In genomic region chr2:31458989-31459936, GRCm38 (mm10) we compare ENCODE assay signal across 7 mouse cellular contexts. TPM values are rescaled to one million over a fixed set of nuclear protein-coding genes. Genes with fewer than 3 reads are reported as not detected.
DNase-seq lines count a peak whose midpoint lies in the region; ATAC-seq and TF ChIP-seq lines count a peak whose summit lies in the region.

No protein-coding gene starts in this region.

- H3K4me2 ChIP-seq in forebrain, postnatal 0 days (ENCODE audit: low read depth): peak overlapping the region; percentile 58
- peak overlapping the region; percentile 54 for H3K4me2 ChIP-seq in liver, embryonic 14.5 days (ENCODE audit: low read depth)

- no peak for ATAC-seq in forebrain, postnatal 0 days
- ATAC-seq in liver, embryonic 14.5 days (ENCODE audit: insufficient read depth): peak; percentile 46

- no peak for TF ChIP-seq EP300 in liver, embryonic 14.5 days (IDR thresholded peaks at IDR 0.05; ENCODE audit: low read depth)

- no peak overlapping the region for H3K4me3 ChIP-seq in forebrain, postnatal 0 days (ENCODE audit: low read depth, low read length)
- H3K4me3 ChIP-seq in liver, embryonic 14.5 days (ENCODE audit: insufficient read depth in 1 of 2, low read depth in 2 of 2, low read length in 2 of 2): peak overlapping the region in 1 of 2 experiments; percentile 47; a peak in 3 of 4 replicates

- no peak overlapping the region for H3K9ac ChIP-seq in forebrain, postnatal 0 days
- no peak overlapping the region for H3K9ac ChIP-seq in liver, embryonic 14.5 days (replicated peaks)

- peak; percentile 28 to 50 for DNase-seq in urinary bladder, postnatal 36 days (ENCODE audit: low spot score in 2 of 2)
- DNase-seq in urinary bladder, postnatal 25 days (ENCODE audit: low spot score): no peak
- no peak for DNase-seq in forebrain, postnatal 0 days
- no peak for DNase-seq in liver, embryonic 14.5 days (ENCODE audit: low read depth in 3 of 3, low spot score in 3 of 3)
- no peak for DNase-seq in gastrocnemius, postnatal 10 days
- DNase-seq in frontal cortex, postnatal 10 days (ENCODE audit: low spot score in 2 of 2): no peak
- no peak for DNase-seq in left cerebral cortex, postnatal 4 days

- no peaks in the 10 kb centered on the region for H3K4me1 ChIP-seq in forebrain, postnatal 0 days (ENCODE audit: insufficient read depth)
- peaks cover 0 to 8% of the 10 kb centered on the region in 2 experiments; a peak in 2 of 4 replicates for H3K4me1 ChIP-seq in liver, embryonic 14.5 days (replicated peaks; ENCODE audit: control insufficient read depth in 2 of 2, insufficient read depth in 2 of 2, low read length in 1 of 2)

- no peaks in the 10 kb centered on the region for H3K9me3 ChIP-seq in forebrain, postnatal 0 days (ENCODE audit: low read length)
- no peaks in the 10 kb centered on the region for H3K9me3 ChIP-seq in liver, embryonic 14.5 days (ENCODE audit: control insufficient read depth, low read length)

- no peak for TF ChIP-seq CTCF in forebrain, postnatal 0 days (IDR thresholded peaks at IDR 0.05; ENCODE audit: low read depth)
- TF ChIP-seq CTCF in liver, embryonic 14.5 days (IDR thresholded peaks at IDR 0.05; ENCODE audit: low read depth): no peak

- whole genome bisulfite sequencing in forebrain, postnatal 0 days: 54% methylated on average over 16 of the region's 16 CpGs
- WGBS in liver, embryonic 14.5 days (ENCODE audit: insufficient replicate concordance): 19% methylated on average over 16 of the region's 16 CpGs

- no peaks in the 10 kb centered on the region for H3K36me3 ChIP-seq in forebrain, postnatal 0 days (ENCODE audit: insufficient read depth)
- H3K36me3 ChIP-seq in liver, embryonic 14.5 days (replicated peaks; ENCODE audit: control insufficient read depth, insufficient read depth, low read depth): no peaks in the 10 kb centered on the region

- intact Hi-C loops in left cerebral cortex, postnatal 4 days (cut with DNase I): no loop called here

- no peak overlapping the region for H3K27ac ChIP-seq in forebrain, postnatal 0 days (ENCODE audit: low read depth, low read length)
- H3K27ac ChIP-seq in liver, embryonic 14.5 days: no peak overlapping the region

- H3K27me3 ChIP-seq in forebrain, postnatal 0 days (ENCODE audit: insufficient read depth, low read length): peaks cover 27% of the 10 kb centered on the region
- peaks cover 14% of the 10 kb centered on the region for H3K27me3 ChIP-seq in liver, embryonic 14.5 days (ENCODE audit: control insufficient read depth, insufficient read depth, low read length)

RNA-seq across cellular contexts. Expression of gene Ass1, which starts 10.7 kb away (rescaled TPM):
- total RNA-seq in forebrain, postnatal 0 days (2014; rRNA removed): 16.2 and 18.0 TPM in 2 replicates
- 11.8 and 17.9 TPM in 2 replicates for polyA plus RNA-seq in forebrain, postnatal 0 days (2015; fragmentation: Nextera tagmentation; extraction: Ambion mirVana)
- 53.3 and 64.7 TPM in 2 replicates for polyA plus RNA-seq in liver, embryonic 14.5 days (2012; rRNA removed)
- polyA plus RNA-seq in liver, embryonic 14.5 days (2014; fragmentation: Nextera tagmentation; extraction: Ambion mirVana): 86.7 and 97.2 TPM in 2 replicates
- total RNA-seq in gastrocnemius, postnatal 10 days (2021): 1 to 10 TPM; 1.5 to 1.9 TPM
- total RNA-seq in left cerebral cortex, postnatal 4 days (2021): 10 to 100 TPM; 14.7 to 18.2 TPM

Comparison
In these comparisons a context has a peak if more than half of its experiments do, and no peak if none do; other contexts are left out.
1. DNase-seq: peak in urinary bladder, postnatal 36 days (2 of 2); none in urinary bladder, postnatal 25 days (single experiment), forebrain, postnatal 0 days (single experiment), liver, embryonic 14.5 days (0 of 3), gastrocnemius, postnatal 10 days (single experiment), frontal cortex, postnatal 10 days (0 of 2) and left cerebral cortex, postnatal 4 days (single experiment).